Mouse (Mus musculus) limb, embryonic 11.5 days (tissue): ENCODE results near the gene Ndufc2. TPM values are rescaled to one million over a fixed set of nuclear protein-coding genes. Genes with fewer than 3 reads are reported as not detected.
A peak's percentile ranks its signal among the peaks of the same experiment; 100 is the strongest.
"Not testable (repeated sequence)": the region's sequence is repeated elsewhere in the genome, so short reads cannot be mapped to it uniquely, and the experiment has no call there.

Experiments
- ATAC-seq: fragments of 200-750 bp; cut with Nextera tagmentation; 2 replicates; pipeline ENCODE4 v1.8.0; 2017; ENCODE audit warnings: low read depth; ENCODE audit not compliant: insufficient number of reproducible peaks, low FRiP score, low TSS enrichment
- DNase-seq: peaks from one replicate; pipeline ENCODE4 v3.0.0-alpha.2; 2015; ENCODE audit warnings: low spot score
- H3K27ac ChIP-seq: fragments of 300-500 bp; sonication (generic); replicated peaks from 2 replicates; pipeline ENCODE4 v1.5.1; 2014; ENCODE audit warnings: low read depth, mild to moderate bottlenecking, low read length
- H3K27me3 ChIP-seq: fragments of 300-500 bp; sonication (generic); 2 replicates; pipeline ENCODE4 v1.6.1; 2014; ENCODE audit warnings: mild to moderate bottlenecking, low read length, mixed read lengths; ENCODE audit not compliant: control insufficient read depth, insufficient read depth
- H3K36me3 ChIP-seq: fragments of 300-500 bp; sonication (generic); 2 replicates; pipeline ENCODE4 v1.6.1; 2014; ENCODE audit warnings: mild to moderate bottlenecking, low read length, moderate library complexity, mixed read lengths; ENCODE audit not compliant: control insufficient read depth, insufficient read depth
- H3K4me1 ChIP-seq: fragments of 300-500 bp; sonication (generic); 2 replicates; pipeline ENCODE4 v1.6.1; 2014; ENCODE audit warnings: low read length, mixed read lengths; ENCODE audit not compliant: control insufficient read depth, insufficient read depth
- H3K4me2 ChIP-seq: fragments of 300-500 bp; sonication (generic); 2 replicates; pipeline ENCODE4 v1.6.1; 2014; ENCODE audit warnings: low read depth, mild to moderate bottlenecking, moderate library complexity; ENCODE audit not compliant: severe bottlenecking
- H3K4me3 ChIP-seq: fragments of 300-500 bp; sonication (generic); 2 replicates; pipeline ENCODE4 v1.5.1; 2014; ENCODE audit warnings: low read depth, low read length
- H3K9ac ChIP-seq: fragments of 300-500 bp; sonication (generic); 2 replicates; pipeline ENCODE4 v1.6.1; 2014; ENCODE audit warnings: mild to moderate bottlenecking, low read length
- H3K9me3 ChIP-seq: fragments of 300-500 bp; sonication (generic); 2 replicates; pipeline ENCODE4 v1.6.1; 2016; ENCODE audit warnings: low read length; ENCODE audit not compliant: control insufficient read depth
- WGBS: fragments of 180-500 bp; shearing (Covaris S2); extraction: QIAGEN DNeasy Blood & Tissue Kit; methylation state at CpG from one replicate; pipeline ENCODE4 v1.1.7; 2014; 5-methylcytosine and 5-hydroxymethylcytosine counted together
- polyA plus RNA-seq: library from polyadenylated mRNA; unstranded; fragments of >200 nt; fragmentation: Nextera tagmentation; extraction: Ambion mirVana; gene quantifications from 2 replicates; pipeline ENCODE4 v1.2.1, GENCODE M21; 2014

The Ndufc2 gene
- polyA plus RNA-seq, 1 experiment from 2014 or later, result 342 TPM

GRCm38 (mm10) chr7:97426566-97426965 is 26.8 kb downstream of the Ndufc2 start:
- 79% methylated on average over 6 of the region's 6 CpGs for WGBS
- H3K27me3 ChIP-seq, result no peaks in the 10 kb centered on the region
- no peak overlapping the region for H3K27ac ChIP-seq
- no peaks in the 10 kb centered on the region for H3K9me3 ChIP-seq
- H3K4me2 ChIP-seq, result no peak overlapping the region
- DNase-seq (no peak), ATAC-seq (no peak)
- no peaks in the 10 kb centered on the region for H3K36me3 ChIP-seq
- H3K9ac ChIP-seq, result no peak overlapping the region
- H3K4me3 ChIP-seq, result no peak overlapping the region
- H3K4me1 ChIP-seq, result peaks cover 6% of the 10 kb centered on the region

DNA sequence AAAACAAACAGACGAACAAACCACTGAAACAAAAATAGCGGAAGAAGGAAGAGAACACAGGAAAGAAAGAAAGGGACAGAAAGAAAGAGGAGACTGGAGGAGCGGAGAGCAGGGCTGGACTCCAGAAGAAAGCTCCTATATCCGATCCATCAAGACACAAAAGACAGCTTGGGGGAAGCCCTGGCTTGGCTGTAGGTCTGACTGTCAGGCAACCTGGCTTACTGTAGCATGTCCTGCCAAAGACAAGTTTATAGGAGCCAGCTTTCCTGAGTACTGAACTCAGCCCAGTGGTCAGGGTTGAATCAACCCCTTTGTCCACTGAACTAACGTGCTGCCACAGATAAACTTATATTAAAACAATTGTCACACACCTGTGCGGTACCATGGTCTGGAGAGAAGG is 27.5 kb downstream of the Ndufc2 start:
- ATAC-seq, result no peak
- no peak overlapping the region for H3K4me3 ChIP-seq
- H3K27ac ChIP-seq, result no peak overlapping the region
- no peaks in the 10 kb centered on the region for H3K36me3 ChIP-seq
- H3K4me2 ChIP-seq, result no peak overlapping the region
- DNase-seq, result no peak
- H3K4me1 ChIP-seq, result peaks cover 6% of the 10 kb centered on the region
- H3K9ac ChIP-seq, result no peak overlapping the region
- H3K9me3 ChIP-seq, result no peaks in the 10 kb centered on the region
- H3K27me3 ChIP-seq, result no peaks in the 10 kb centered on the region
- WGBS, result 86% methylated on average over 6 of the region's 6 CpGs

GRCm38 (mm10) chr7:97427778-97428420 is 28.1 kb downstream of the Ndufc2 start:
- Histone ChIP-seq H3K27me3 (no peaks in the 10 kb centered on the region), H3K27ac (no peak overlapping the region), H3K4me2 (no peak overlapping the region), H3K4me3 (no peak overlapping the region), H3K36me3 (no peaks in the 10 kb centered on the region), H3K9ac (no peak overlapping the region), H3K4me1 (peaks cover 6% of the 10 kb centered on the region), H3K9me3 (no peaks in the 10 kb centered on the region)
- ATAC-seq (no peak), DNase-seq (no peak)
- 91% methylated on average over 5 of the region's 5 CpGs for WGBS

DNA sequence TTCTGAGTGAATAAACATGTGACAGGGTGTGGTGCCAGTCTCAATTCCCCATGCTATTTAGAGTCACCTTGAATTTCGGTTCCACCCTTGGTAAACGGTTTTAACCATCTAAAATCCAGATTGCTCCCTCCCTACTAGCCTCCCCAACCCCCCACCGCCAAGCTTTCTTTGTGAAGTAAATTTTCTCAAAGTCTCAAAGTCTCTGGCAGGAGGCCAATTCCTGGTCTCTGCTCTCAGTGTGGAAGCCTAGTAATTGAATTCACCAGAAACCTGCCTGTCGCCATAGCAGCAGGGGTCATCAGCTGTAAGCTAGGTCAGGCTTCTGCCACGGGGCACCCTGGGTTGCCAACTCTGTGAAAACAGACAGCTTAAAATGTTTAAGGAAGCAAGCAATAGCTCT is 29.9 kb downstream of the Ndufc2 start:
- 4% methylated on average over 5 of the region's 5 CpGs for WGBS
- peak; percentile 70; the same call in 1 of the 2 replicates for ATAC-seq
- Histone ChIP-seq H3K4me3 (no peak overlapping the region), H3K27me3 (no peaks in the 10 kb centered on the region), H3K9me3 (no peaks in the 10 kb centered on the region), H3K4me1 (peaks cover 6% of the 10 kb centered on the region), H3K27ac (no peak overlapping the region), H3K9ac (no peak overlapping the region), H3K36me3 (no peaks in the 10 kb centered on the region), H3K4me2 (no peak overlapping the region)
- peak; percentile 78 for DNase-seq

GRCm38 (mm10) chr7:97433517-97433916 is 33.7 kb downstream of the Ndufc2 start:
- not testable (repeated sequence) for DNase-seq
- WGBS, result 78% methylated on average over 3 of the region's 3 CpGs

DNA sequence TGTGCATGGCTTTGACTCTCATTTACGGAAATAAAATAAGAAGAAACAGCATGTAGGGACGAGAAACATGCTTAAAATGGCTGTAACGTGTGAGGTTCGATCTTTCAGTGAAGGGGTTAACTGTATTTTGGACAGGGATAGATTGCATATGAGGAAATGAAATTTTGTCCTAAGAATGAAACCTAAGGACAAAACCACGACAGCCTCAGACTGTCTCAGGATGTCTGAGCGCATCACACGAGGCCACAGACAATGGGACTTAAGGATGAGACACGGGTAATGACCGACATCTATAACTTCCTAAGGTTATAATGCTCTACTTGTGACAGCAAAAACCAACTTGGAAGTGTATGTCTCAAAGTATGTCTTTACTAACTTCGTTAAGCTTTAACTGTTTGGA is 34.7 kb downstream of the Ndufc2 start:
- no peak for ATAC-seq

More at GRCm38 (mm10) chr7:97433517-97433916, 33.7 kb downstream of the Ndufc2 start:
- not testable (repeated sequence) for H3K27ac ChIP-seq, H3K9ac ChIP-seq, H3K4me3 ChIP-seq, H3K27me3 ChIP-seq, H3K4me1 ChIP-seq, H3K36me3 ChIP-seq, H3K4me2 ChIP-seq, H3K9me3 ChIP-seq, ATAC-seq

DNA sequence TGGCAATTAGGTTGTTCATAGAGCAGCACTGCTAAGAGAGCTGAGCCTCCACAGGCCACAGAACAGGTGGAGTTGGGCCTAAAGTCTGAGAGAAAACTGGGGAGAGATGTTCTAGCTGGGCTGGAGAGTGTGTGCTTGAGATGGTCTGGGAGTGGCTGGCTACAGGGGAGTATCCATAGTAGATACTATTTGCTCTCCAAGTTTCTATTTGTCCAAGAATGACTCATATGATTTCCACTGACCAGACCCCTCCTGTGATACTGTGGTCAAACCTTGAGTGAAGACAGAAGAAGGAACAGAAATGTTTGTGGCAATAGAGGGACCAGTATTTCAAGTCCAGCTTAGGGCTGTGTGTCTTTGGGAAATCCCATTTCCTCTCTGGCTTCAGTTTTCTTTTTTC is 39.2 kb downstream of the Ndufc2 start:
- DNase-seq (no peak), ATAC-seq (no peak)
- no peaks in the 10 kb centered on the region for H3K36me3 ChIP-seq
- no peaks in the 10 kb centered on the region for H3K27me3 ChIP-seq
- no peaks in the 10 kb centered on the region for H3K9me3 ChIP-seq
- H3K4me1 ChIP-seq, result no peaks in the 10 kb centered on the region
- H3K4me2 ChIP-seq, result no peak overlapping the region
- H3K4me3 ChIP-seq, result no peak overlapping the region
- no peak overlapping the region for H3K9ac ChIP-seq
- no peak overlapping the region for H3K27ac ChIP-seq

More for the DNA sequence above, 34.7 kb downstream of the Ndufc2 start:
- Histone ChIP-seq H3K9me3 (no peaks in the 10 kb centered on the region), H3K27me3 (no peaks in the 10 kb centered on the region), H3K27ac (no peak overlapping the region), H3K36me3 (no peaks in the 10 kb centered on the region), H3K4me3 (no peak overlapping the region), H3K4me1 (peaks cover 6% of the 10 kb centered on the region), H3K9ac (no peak overlapping the region), H3K4me2 (no peak overlapping the region)
- no peak for DNase-seq
- 89% methylated on average over 10 of the region's 10 CpGs for WGBS

- 65% methylated on average over 6 of the region's 6 CpGs for WGBS
- no peak overlapping the region for H3K27ac ChIP-seq
Measured at GRCm38 (mm10) chr7:97446171-97446925, 46.5 kb downstream of the Ndufc2 start.

More at GRCm38 (mm10) chr7:97446171-97446925, 46.5 kb downstream of the Ndufc2 start:
- ATAC-seq, result no peak
- Histone ChIP-seq H3K9ac (no peak overlapping the region), H3K4me3 (no peak overlapping the region), H3K27me3 (no peaks in the 10 kb centered on the region), H3K4me2 (no peak overlapping the region), H3K4me1 (no peaks in the 10 kb centered on the region), H3K36me3 (no peaks in the 10 kb centered on the region), H3K9me3 (no peaks in the 10 kb centered on the region; the same call in 1 of the 2 replicates)
- no peak for DNase-seq
